Mouse (Mus musculus): ENCODE data around the gene Itpk1.

Itpk1 gene

GRCm38 (mm10) chr12:102594627-102595026 is 110.1 kb downstream of the Itpk1 start:
- DNase-seq (ENCODE audit: low spot score in 2 of 2) = no peak

GRCm38 (mm10) chr12:102593699-102594098 is 111.0 kb downstream of the Itpk1 start:
- DNase-seq (ENCODE audit: low spot score in 2 of 2) = no peak

DNA sequence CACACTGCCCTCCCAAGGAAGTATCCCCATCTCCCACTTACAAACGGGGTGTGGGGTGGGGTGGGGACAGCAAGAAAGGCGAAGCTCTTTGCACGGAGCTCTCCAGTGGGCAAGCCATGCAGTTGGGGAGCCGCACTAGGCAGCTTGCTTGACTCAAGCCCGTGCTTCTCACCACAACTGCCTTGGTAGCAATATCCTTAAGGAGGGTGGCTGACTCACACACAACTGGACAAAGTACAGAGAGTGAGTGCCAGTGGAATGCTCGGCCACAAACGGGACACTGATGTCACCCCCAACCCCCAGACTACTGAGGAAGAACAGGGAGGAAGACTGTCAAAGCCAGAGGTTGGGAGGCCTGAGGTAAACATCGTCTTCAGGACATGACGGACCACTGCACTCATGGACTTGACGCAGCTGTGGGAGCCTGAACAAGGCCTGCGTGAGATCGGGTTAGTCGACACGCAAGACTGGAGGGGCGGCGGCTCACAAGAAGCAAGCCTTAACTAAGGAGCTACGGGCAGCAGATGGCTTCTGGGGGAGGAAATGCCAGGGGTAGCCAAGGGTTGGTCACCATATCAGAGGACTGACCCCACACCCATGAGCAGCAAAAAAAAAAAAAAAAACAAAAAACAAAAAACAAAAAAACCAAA is 113.9 kb downstream of the Itpk1 start:
- DNase-seq (ENCODE audit: low spot score in 2 of 2) = no peak

DNA sequence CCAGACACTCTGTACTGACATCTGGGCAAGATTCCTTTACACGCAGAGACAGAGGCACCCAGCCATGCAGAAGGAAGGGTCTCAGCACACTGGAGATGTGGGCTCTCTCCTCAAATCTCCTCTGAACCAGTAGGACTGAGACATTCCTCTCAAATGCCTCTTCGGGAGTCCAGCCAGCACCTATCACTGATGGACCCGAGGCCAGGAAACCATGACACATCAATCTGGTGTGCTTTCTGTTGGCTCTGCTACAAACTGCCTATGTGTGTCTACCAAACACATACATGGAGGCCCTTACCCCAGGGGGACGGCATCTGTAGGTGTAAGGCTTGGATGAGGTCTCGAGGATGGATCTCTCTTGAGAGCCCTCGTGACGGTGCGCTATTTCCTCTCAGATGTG is 117.6 kb downstream of the Itpk1 start:
- no peak for DNase-seq (ENCODE audit: low spot score in 2 of 2)

- peak in 1 of 2 experiments; percentile 11 for DNase-seq (ENCODE audit: low spot score in 2 of 2)
Observed at GRCm38 (mm10) chr12:102586286-102586881, 118.3 kb downstream of the Itpk1 start.

DNA sequence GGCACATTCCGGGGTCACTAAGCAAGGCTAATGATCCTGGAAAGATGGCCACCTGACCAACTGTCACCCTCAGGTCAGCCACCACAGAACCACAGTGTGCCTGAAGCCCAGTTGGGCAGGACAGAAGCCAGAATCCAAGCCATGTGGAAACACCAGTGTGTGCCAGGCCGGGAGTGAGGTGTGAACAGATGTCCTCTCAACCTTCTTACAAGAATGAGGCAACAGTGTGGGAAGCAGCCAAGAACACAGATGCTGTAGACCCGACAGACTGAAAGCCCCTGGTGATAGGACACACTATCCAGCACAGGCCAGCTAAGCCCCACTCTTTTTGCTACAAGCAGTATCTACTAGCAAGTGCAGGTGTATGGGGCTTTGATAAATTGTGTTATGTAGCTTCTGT is 119.3 kb downstream of the Itpk1 start:
- no peak for DNase-seq (ENCODE audit: low spot score in 2 of 2)

- no peak for DNase-seq (ENCODE audit: low spot score in 2 of 2)
Observed at GRCm38 (mm10) chr12:102582441-102582840, 122.3 kb downstream of the Itpk1 start.

- DNase-seq (ENCODE audit: low spot score in 2 of 2) = no peak
Observed at GRCm38 (mm10) chr12:102581579-102582196, 123.0 kb downstream of the Itpk1 start.

GRCm38 (mm10) chr12:102579041-102579440 is 125.7 kb downstream of the Itpk1 start:
- DNase-seq (ENCODE audit: low spot score in 2 of 2) = peak; percentile 39 to 55

DNA sequence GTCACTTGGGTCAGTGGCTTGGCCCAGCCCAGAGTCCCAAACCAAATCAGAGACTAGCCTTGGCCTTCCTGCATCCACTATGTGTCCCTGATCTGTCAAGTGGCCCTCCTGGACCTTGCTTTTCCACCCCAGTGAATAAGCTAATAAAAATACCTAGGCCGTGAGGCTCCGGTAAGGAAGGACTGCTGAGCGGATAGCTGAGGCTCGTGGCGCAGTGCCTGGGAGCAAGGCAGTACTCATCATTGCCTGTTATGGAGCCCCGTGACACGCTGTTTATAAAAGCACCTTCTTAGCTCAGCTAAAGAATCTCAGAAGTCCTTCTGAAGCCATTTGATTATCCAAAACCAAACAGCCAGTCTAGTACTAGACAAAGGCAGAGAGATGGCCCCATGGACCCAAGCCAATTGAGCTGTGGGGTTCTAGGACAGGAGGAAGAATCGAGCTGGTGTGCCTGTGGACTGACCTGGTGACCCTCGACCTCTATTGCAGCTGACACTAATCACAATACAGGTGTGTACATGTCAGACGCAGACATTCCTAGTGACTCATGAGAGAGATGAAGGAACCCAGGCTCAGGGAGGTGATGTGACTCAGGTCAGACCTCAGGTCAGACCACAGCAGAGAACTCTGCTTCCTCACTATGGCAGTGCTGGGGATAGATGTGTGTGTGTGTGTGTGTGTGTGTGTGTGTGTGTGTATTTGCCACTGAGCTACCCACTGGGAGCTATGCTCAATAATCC is 127.9 kb downstream of the Itpk1 start:
- no peak for DNase-seq (ENCODE audit: low spot score in 2 of 2)

DNA sequence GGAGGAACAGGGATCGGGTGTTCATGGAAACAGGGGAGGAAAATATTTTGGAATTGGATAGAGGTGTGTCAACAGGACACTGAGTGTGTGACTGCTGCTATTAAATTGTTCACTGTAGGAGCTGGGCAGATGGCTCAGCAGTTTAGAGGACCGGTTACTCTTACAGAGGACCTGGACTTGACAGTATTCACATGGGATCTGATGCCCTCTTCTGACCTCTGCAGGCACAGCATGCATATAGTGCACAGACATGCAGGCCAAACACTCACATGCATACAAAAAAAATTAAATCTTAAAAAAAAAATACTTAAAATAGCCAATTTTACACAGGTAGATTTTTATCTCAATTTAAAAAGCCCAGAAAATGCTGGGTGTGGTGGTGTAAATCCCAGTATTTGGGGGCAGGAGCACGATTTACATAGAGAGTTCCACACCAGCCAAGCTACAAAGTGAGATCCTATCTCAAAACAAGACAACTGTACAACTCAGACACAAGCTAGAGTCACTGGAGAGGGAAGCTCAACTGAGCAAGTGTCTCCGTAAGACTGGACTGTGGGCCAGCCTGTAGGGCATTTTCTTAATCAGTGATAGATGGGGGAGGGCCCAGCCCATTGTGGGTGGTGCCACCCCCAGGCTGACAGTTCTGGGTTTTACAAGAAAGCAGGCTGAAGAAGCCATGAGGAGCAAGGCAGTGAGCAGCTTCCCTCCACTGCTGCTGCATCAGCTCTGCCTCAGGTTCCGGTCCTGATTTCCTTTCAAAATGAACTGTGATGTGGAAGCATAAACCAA is 129.0 kb downstream of the Itpk1 start:
- DNase-seq (ENCODE audit: low spot score in 2 of 2) = no peak

DNA sequence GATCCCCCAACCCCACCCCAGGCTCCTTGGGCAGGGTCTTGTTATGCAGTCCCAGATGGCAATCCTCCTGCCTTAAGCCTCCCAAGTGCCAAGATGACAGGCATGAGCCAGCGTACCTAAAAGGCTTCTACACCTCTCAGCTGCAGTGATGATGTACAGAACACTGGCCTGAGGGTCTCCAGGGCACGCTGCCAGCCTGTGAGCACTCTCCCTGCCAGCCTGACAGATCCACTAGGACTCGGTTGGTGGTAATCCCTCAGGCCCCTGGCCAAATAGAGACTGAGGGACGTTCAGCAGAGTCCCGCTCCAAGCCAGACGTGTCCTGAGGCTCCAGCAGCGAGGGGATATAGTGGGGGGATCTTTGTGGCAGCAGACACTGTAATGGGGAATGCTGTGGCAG is 131.7 kb downstream of the Itpk1 start:
- DNase-seq (ENCODE audit: low spot score in 2 of 2) = no peak

DNA sequence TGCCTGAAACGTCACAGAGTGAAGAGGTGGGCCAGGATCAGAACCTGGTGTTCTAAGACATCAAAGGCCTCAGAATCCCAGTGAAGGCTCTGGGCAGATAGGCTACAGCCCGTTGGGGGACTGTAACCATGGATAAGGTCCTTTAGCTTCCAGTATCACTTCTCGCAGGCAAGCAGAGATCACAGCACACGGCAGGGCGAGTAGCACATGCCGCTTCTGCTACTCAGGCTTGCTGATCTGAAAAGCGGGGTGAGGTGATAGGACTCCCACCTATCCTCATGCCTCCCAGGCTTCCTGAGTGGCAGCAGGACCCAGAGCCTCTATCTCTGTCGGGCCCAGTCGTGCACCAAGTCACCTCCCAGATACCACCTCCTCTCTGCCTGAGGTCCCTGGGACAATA is 133.1 kb downstream of the Itpk1 start:
- DNase-seq (ENCODE audit: low spot score in 2 of 2) = no peak

GRCm38 (mm10) chr12:102570734-102571133 is 134.0 kb downstream of the Itpk1 start:
- DNase-seq (ENCODE audit: low spot score in 2 of 2) = no peak

DNA sequence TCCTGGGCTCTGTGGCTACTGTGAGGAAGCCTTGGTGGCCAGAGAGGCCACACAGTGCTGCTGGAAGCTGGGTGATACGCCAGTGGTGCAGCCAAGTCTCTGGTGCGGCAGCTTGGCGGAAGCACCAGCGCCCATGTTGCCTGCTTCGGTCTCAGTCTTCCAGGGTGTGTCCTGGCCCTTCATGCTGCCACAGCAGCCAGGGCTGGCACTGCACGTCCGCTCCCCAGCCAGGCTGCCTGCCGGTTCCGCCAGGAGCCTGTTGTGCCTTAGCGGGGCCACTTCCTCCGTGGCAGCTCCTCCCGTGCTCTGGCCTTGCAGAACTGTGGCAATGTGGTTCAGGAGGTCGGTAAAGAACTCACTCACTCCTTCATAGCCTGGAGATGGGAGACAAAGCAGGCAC is 134.6 kb downstream of the Itpk1 start:
- DNase-seq (ENCODE audit: low spot score in 2 of 2) = no peak

GRCm38 (mm10) chr12:102568219-102568618 is 136.5 kb downstream of the Itpk1 start:
- DNase-seq (ENCODE audit: low spot score in 2 of 2) = no peak

DNA sequence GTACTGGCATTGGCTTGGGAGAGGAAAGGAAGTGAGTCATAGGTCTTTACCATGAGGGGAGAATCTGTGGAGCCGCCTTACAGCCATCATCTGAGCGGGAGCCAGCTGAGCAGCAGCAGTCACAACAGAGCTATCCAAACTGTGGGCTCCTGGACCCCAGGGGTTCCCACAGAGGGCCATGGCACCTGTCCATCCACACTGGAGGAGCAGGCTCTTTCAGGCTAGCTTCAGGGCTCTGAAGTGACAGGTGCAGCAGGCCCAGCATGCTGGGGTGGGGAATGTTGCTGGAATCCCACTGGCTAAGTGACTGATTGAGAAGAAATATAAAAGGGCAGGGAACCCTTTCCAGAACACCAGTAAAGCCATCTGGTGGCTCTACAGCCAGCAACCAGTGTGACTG is 137.8 kb downstream of the Itpk1 start:
- DNase-seq (ENCODE audit: low spot score in 2 of 2) = no peak

DNA sequence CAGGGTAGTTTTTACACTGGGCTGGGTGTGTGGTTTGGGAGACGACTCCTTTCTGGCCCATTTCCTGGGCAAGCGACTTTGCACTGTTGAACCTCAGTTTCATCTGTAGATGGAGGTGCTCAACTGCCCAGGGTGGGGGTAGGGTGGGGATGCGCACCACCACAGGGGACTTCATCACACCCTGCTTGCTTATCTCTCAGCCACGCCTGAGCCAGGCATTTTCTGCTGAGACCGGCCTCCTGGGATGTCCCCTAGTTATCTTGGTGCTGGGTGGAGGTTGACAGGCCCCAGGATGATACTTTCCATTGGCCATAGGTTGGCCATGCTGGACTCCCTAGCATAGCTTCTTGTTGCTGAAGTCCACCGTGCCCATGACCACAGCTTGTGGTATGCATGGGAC is 139.6 kb downstream of the Itpk1 start:
- no peak for DNase-seq (ENCODE audit: low spot score in 2 of 2)

DNA sequence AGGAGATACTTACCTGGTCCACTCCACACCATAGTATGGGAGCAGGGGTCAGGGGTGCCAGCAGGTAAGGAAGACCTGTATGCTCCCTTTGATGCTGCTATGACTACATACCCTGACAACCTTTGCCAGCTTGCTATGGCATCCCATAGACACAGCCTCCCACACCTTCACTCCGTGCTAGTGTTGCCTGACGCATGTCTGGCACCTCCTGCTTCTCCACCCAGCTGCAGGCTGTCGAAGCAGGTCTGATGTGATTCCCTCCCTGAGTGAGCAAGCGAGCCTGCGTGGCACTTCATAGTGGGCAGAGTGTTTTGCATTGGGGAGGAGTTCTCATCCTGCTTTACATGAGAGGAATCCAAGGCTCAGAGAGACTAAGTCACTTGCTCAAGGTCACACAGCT is 147.4 kb downstream of the Itpk1 start:
- DNase-seq (ENCODE audit: low spot score in 2 of 2) = no peak

- DNase-seq (ENCODE audit: low spot score in 2 of 2) = no peak
Observed at GRCm38 (mm10) chr12:102555850-102556249, 148.9 kb downstream of the Itpk1 start.

GRCm38 (mm10) chr12:102554721-102555516 is 149.8 kb downstream of the Itpk1 start, which contains the start of gene Chga:
TSS of gene Chga (plus strand) at chr12:102554969.
- peak in 1 of 2 experiments; percentile 31 for DNase-seq (ENCODE audit: low spot score in 2 of 2)

Data from urinary bladder, adult 18-20 months (tissue).